12 mouse cellular contexts compared by ENCODE assay signal in genomic region chr5:140621517-140621916, GRCm38 (mm10). TPM values are rescaled to one million over a fixed set of nuclear protein-coding genes. Genes with fewer than 3 reads are reported as not detected.
DNase-seq lines count a peak whose midpoint lies in the region; ATAC-seq and TF ChIP-seq lines count a peak whose summit lies in the region.
"Had no signal": no experiment of that assay in that cellular context is flagged by ENCODE, and none has a peak within 500 bp of the region (broad histone marks: within the 10 kb centered on the region; RNA-seq: fewer than 3 reads in every experiment).

No protein-coding gene starts in this region.

- WGBS in liver, embryonic 14.5 days (ENCODE audit: insufficient replicate concordance) = 65% methylated on average over 10 of the region's 10 CpGs
- 70% methylated on average over 10 of the region's 10 CpGs for WGBS in liver, embryonic 12.5 days (ENCODE audit: insufficient replicate concordance)
- 79% methylated on average over 10 of the region's 10 CpGs for WGBS in forebrain, embryonic 11.5 days
- 67% methylated on average over 10 of the region's 10 CpGs for WGBS in midbrain, embryonic 14.5 days

- H3K4me2 ChIP-seq in liver, embryonic 14.5 days (ENCODE audit: low read depth) = no peak overlapping the region
- no peak overlapping the region for H3K4me2 ChIP-seq in liver, embryonic 12.5 days
- no peak overlapping the region for H3K4me2 ChIP-seq in forebrain, embryonic 11.5 days (ENCODE audit: low read depth, low read length, severe bottlenecking)
- H3K4me2 ChIP-seq in midbrain, embryonic 14.5 days (ENCODE audit: low read length) = no peak overlapping the region

- H3K9ac ChIP-seq in liver, embryonic 14.5 days (replicated peaks) = no peak overlapping the region
- no peak overlapping the region for H3K9ac ChIP-seq in liver, embryonic 12.5 days
- H3K9ac ChIP-seq in forebrain, embryonic 11.5 days (ENCODE audit: low read length) = 0 out of 2 replicates have a peak overlapping the region, but pooled peaks have one; percentile 8
- no peak overlapping the region for H3K9ac ChIP-seq in midbrain, embryonic 14.5 days (replicated peaks; ENCODE audit: low read length)

- DNase-seq in cerebellum, postnatal 10 days = peak; percentile 59 to 62
- no peak for DNase-seq in cerebellum, adult 18-20 months
- no peak for DNase-seq in liver, embryonic 14.5 days (ENCODE audit: low read depth in 3 of 3, low spot score in 3 of 3)
- DNase-seq in forebrain, embryonic 11.5 days (ENCODE audit: low spot score) = no peak
- no peak for DNase-seq in midbrain, embryonic 14.5 days
- no peak for DNase-seq in gastrocnemius, postnatal 25 days
- no peak for DNase-seq in heart, postnatal 36 days
- DNase-seq: B cell, adult 2 months; heart, adult 2 months; kidney, adult 2 months had no signal

- H3K9me3 ChIP-seq in liver, embryonic 14.5 days (ENCODE audit: control insufficient read depth, low read length) = no peaks in the 10 kb centered on the region
- no peaks in the 10 kb centered on the region for H3K9me3 ChIP-seq in liver, embryonic 12.5 days (replicated peaks)
- no peaks in the 10 kb centered on the region for H3K9me3 ChIP-seq in forebrain, embryonic 11.5 days (ENCODE audit: control insufficient read depth, low read length)
- H3K9me3 ChIP-seq in midbrain, embryonic 14.5 days (ENCODE audit: control insufficient read depth, low read length) = no peaks in the 10 kb centered on the region

- H3K4me3 ChIP-seq in liver, embryonic 14.5 days (ENCODE audit: insufficient read depth in 1 of 2, low read depth in 2 of 2, low read length in 2 of 2) = no peak overlapping the region
- H3K4me3 ChIP-seq in liver, embryonic 12.5 days = no peak overlapping the region
- no peak overlapping the region for H3K4me3 ChIP-seq in forebrain, embryonic 11.5 days (ENCODE audit: low read depth, low read length)
- no peak overlapping the region for H3K4me3 ChIP-seq in midbrain, embryonic 14.5 days (replicated peaks; ENCODE audit: low read depth, low read length)
- H3K4me3 ChIP-seq: heart, adult 2 months had no signal

- no peaks in the 10 kb centered on the region for H3K27me3 ChIP-seq in liver, embryonic 14.5 days (ENCODE audit: control insufficient read depth, insufficient read depth, low read length)
- no peaks in the 10 kb centered on the region for H3K27me3 ChIP-seq in liver, embryonic 12.5 days (replicated peaks)
- H3K27me3 ChIP-seq in forebrain, embryonic 11.5 days (ENCODE audit: control insufficient read depth, insufficient read depth, low read length) = no peaks in the 10 kb centered on the region
- H3K27me3 ChIP-seq in midbrain, embryonic 14.5 days (ENCODE audit: control insufficient read depth, insufficient read depth, low read length) = no peaks in the 10 kb centered on the region

- no peak overlapping the region for H3K27ac ChIP-seq in liver, embryonic 14.5 days
- H3K27ac ChIP-seq in liver, embryonic 12.5 days = no peak overlapping the region
- H3K27ac ChIP-seq in forebrain, embryonic 11.5 days (ENCODE audit: low read depth, low read length) = no peak overlapping the region
- peak overlapping the region; percentile 45; the same call in 1 of the 2 replicates for H3K27ac ChIP-seq in midbrain, embryonic 14.5 days (replicated peaks; ENCODE audit: low read depth, low read length)
- H3K27ac ChIP-seq: heart, adult 2 months had no signal

- peaks cover 1 to 9% of the 10 kb centered on the region in 2 experiments; a peak in 3 of 4 replicates for H3K4me1 ChIP-seq in liver, embryonic 14.5 days (replicated peaks; ENCODE audit: control insufficient read depth in 2 of 2, insufficient read depth in 2 of 2, low read length in 1 of 2)
- peaks cover 32% of the 10 kb centered on the region for H3K4me1 ChIP-seq in liver, embryonic 12.5 days
- no peaks in the 10 kb centered on the region for H3K4me1 ChIP-seq in forebrain, embryonic 11.5 days (replicated peaks; ENCODE audit: control insufficient read depth, insufficient read depth, low read length)
- H3K4me1 ChIP-seq in midbrain, embryonic 14.5 days (ENCODE audit: control insufficient read depth, insufficient read depth, low read length) = no peaks in the 10 kb centered on the region

- intact Hi-C loops in heart, postnatal 36 days (cut with DNase I) = no loop called here

- ATAC-seq in liver, embryonic 14.5 days (ENCODE audit: insufficient read depth) = no peak
- ATAC-seq in liver, embryonic 12.5 days = no peak
- no peak for ATAC-seq in forebrain, embryonic 11.5 days (replicated peaks; ENCODE audit: low FRiP score)
- ATAC-seq in midbrain, embryonic 14.5 days (ENCODE audit: low FRiP score, low TSS enrichment) = no peak

- H3K36me3 ChIP-seq in liver, embryonic 14.5 days (replicated peaks; ENCODE audit: control insufficient read depth, insufficient read depth, low read depth) = no peaks in the 10 kb centered on the region
- peaks cover 45% of the 10 kb centered on the region for H3K36me3 ChIP-seq in liver, embryonic 12.5 days
- H3K36me3 ChIP-seq in forebrain, embryonic 11.5 days (ENCODE audit: control insufficient read depth, insufficient read depth, low read length) = peaks cover 25% of the 10 kb centered on the region
- H3K36me3 ChIP-seq in midbrain, embryonic 14.5 days (ENCODE audit: control insufficient read depth, insufficient read depth, low read length) = peaks cover 52% of the 10 kb centered on the region

- no peak for TF ChIP-seq EP300 in liver, embryonic 14.5 days (IDR thresholded peaks at IDR 0.05; ENCODE audit: low read depth)

- TF ChIP-seq CTCF in liver, embryonic 14.5 days (IDR thresholded peaks at IDR 0.05; ENCODE audit: low read depth) = peak; percentile 12; the same call in 1 of the 2 replicates

RNA-seq across cellular contexts. Expression of gene Lfng, which starts 14.4 kb away (rescaled TPM):
- 12.1 and 15.8 TPM in 2 replicates for polyA plus RNA-seq in liver, embryonic 14.5 days (2012; rRNA removed)
- 9.9 and 11.4 TPM in 2 replicates for polyA plus RNA-seq in liver, embryonic 14.5 days (2014; fragmentation: Nextera tagmentation; extraction: Ambion mirVana)
- polyA plus RNA-seq in liver, embryonic 12.5 days (2016; fragmentation: Nextera tagmentation; extraction: Ambion mirVana) = 7.4 and 8.3 TPM in 2 replicates
- 41.8 and 45.4 TPM in 2 replicates for polyA plus RNA-seq in forebrain, embryonic 11.5 days (2014; fragmentation: Nextera tagmentation; extraction: Ambion mirVana)
- 20.5 and 25.2 TPM in 2 replicates for polyA plus RNA-seq in midbrain, embryonic 14.5 days (2014; fragmentation: Nextera tagmentation; extraction: Ambion mirVana)
- total RNA-seq in gastrocnemius, postnatal 25 days (2021) = 1 to 10 TPM; 2.7 to 5.5 TPM
- total RNA-seq in heart, postnatal 36 days (2021) = 1 to 10 TPM; 7.2 to 9.1 TPM

RNA-seq across cellular contexts. Expression of gene Ttyh3, which starts 27.3 kb away (rescaled TPM):
- 8.3 and 10.1 TPM in 2 replicates for polyA plus RNA-seq in liver, embryonic 14.5 days (2012; rRNA removed)
- polyA plus RNA-seq in liver, embryonic 14.5 days (2014; fragmentation: Nextera tagmentation; extraction: Ambion mirVana) = 5.4 and 7.2 TPM in 2 replicates
- polyA plus RNA-seq in liver, embryonic 12.5 days (2016; fragmentation: Nextera tagmentation; extraction: Ambion mirVana) = 13.0 and 15.6 TPM in 2 replicates
- polyA plus RNA-seq in forebrain, embryonic 11.5 days (2014; fragmentation: Nextera tagmentation; extraction: Ambion mirVana) = 83.3 and 91.5 TPM in 2 replicates
- polyA plus RNA-seq in midbrain, embryonic 14.5 days (2014; fragmentation: Nextera tagmentation; extraction: Ambion mirVana) = 72.1 and 86.7 TPM in 2 replicates
- total RNA-seq in gastrocnemius, postnatal 25 days (2021) = 1 to 10 TPM; 6.1 to 7.8 TPM
- total RNA-seq in heart, postnatal 36 days (2021) = 10 to 100 TPM; 13.4 to 14.7 TPM

RNA-seq across cellular contexts. Expression of gene Grifin, which starts 56.6 kb away (rescaled TPM):
- 2.5 and 2.7 TPM in 2 replicates for polyA plus RNA-seq in liver, embryonic 14.5 days (2012; rRNA removed)
- polyA plus RNA-seq in liver, embryonic 14.5 days (2014; fragmentation: Nextera tagmentation; extraction: Ambion mirVana) = 2.3 and 4.0 TPM in 2 replicates
- polyA plus RNA-seq in liver, embryonic 12.5 days (2016; fragmentation: Nextera tagmentation; extraction: Ambion mirVana) = 6.3 and 7.8 TPM in 2 replicates
- not detected in 2 replicates for polyA plus RNA-seq in forebrain, embryonic 11.5 days (2014; fragmentation: Nextera tagmentation; extraction: Ambion mirVana)
- not detected in 2 replicates for polyA plus RNA-seq in midbrain, embryonic 14.5 days (2014; fragmentation: Nextera tagmentation; extraction: Ambion mirVana)
- not detected for total RNA-seq in gastrocnemius, postnatal 25 days (2021)
- not detected for total RNA-seq in heart, postnatal 36 days (2021)
- total RNA-seq: heart, adult 2 months; megakaryocyte progenitor cell, adult 5-6 weeks had no signal
- polyA plus RNA-seq: heart, adult 2 months; kidney, adult 2 months had no signal

Comparison
In these comparisons a context has a peak if more than half of its experiments do, and no peak if none do; other contexts are left out.
1. DNase-seq: peak in cerebellum, postnatal 10 days (2 of 2); none in cerebellum, adult 18-20 months (0 of 2), liver, embryonic 14.5 days (0 of 3), forebrain, embryonic 11.5 days (single experiment), midbrain, embryonic 14.5 days (single experiment), gastrocnemius, postnatal 25 days (single experiment) and heart, postnatal 36 days (0 of 2).